Mouse (Mus musculus) heart, embryonic 16.5 days (tissue): ENCODE results near the gene Gm853. TPM values are rescaled to one million over a fixed set of nuclear protein-coding genes. Genes with fewer than 3 reads are reported as not detected.

Experiments
- ATAC-seq: fragments of 200-750 bp; cut with Nextera tagmentation; replicated peaks from 2 replicates; pipeline ENCODE4 v1.8.0; 2017; ENCODE audit warnings: moderate number of reproducible peaks; ENCODE audit not compliant: insufficient read depth, low FRiP score; ENCODE audit errors: extremely low read depth
- H3K27ac ChIP-seq: fragments of 300-500 bp; sonication (generic); 2 replicates; pipeline ENCODE4 v1.5.1; 2014; ENCODE audit warnings: mild to moderate bottlenecking, low read length, control low read depth, moderate library complexity
- H3K27me3 ChIP-seq: fragments of 300-500 bp; sonication (generic); 2 replicates; pipeline ENCODE4 v1.6.1; 2014; ENCODE audit warnings: low read length, mixed read lengths; ENCODE audit not compliant: control insufficient read depth, insufficient read depth
- H3K36me3 ChIP-seq: fragments of 300-500 bp; sonication (generic); 2 replicates; pipeline ENCODE4 v1.6.1; 2014; ENCODE audit not compliant: control insufficient read depth, insufficient read depth
- H3K4me1 ChIP-seq: fragments of 300-500 bp; sonication (generic); 2 replicates; pipeline ENCODE4 v1.6.1; 2014; ENCODE audit warnings: low read length, mixed read lengths; ENCODE audit not compliant: control insufficient read depth, insufficient read depth
- H3K4me2 ChIP-seq: fragments of 300-500 bp; sonication (generic); 2 replicates; pipeline ENCODE4 v1.6.1; 2014; ENCODE audit warnings: low read depth, mild to moderate bottlenecking, control low read depth, low read length
- H3K4me3 ChIP-seq: fragments of 300-500 bp; sonication (generic); 2 replicates; pipeline ENCODE4 v1.5.1; 2014; ENCODE audit warnings: mild to moderate bottlenecking, control low read depth, low read length
- H3K9ac ChIP-seq: fragments of 300-500 bp; sonication (generic); 2 replicates; pipeline ENCODE4 v1.6.1; 2014; ENCODE audit warnings: low read length, control low read depth
- H3K9me3 ChIP-seq: fragments of 300-500 bp; sonication (generic); replicated peaks from 2 replicates; pipeline ENCODE4 v1.6.1; 2016; ENCODE audit warnings: low read length; ENCODE audit not compliant: control insufficient read depth
- WGBS: fragments of 180-500 bp; shearing (Covaris S2); extraction: QIAGEN DNeasy Blood & Tissue Kit; methylation state at CpG from one replicate; pipeline ENCODE4 v1.1.7; 2014; 5-methylcytosine and 5-hydroxymethylcytosine counted together
- polyA plus RNA-seq: library from polyadenylated mRNA; unstranded; fragments of >200 nt; fragmentation: Nextera tagmentation; extraction: Ambion mirVana; gene quantifications from 2 replicates; pipeline ENCODE4 v1.2.1, GENCODE M21; 2015

Gene Gm853
- polyA plus RNA-seq, 1 experiment from 2014 or later, result not detected

GRCm38 (mm10) chr4:130237607-130238006, 15.4 kb upstream of the Gm853 start:
- 89% methylated on average over 4 of the region's 4 CpGs for WGBS
- no peaks in the 10 kb centered on the region for H3K4me1 ChIP-seq
- H3K27me3 ChIP-seq, result no peaks in the 10 kb centered on the region
- no peak overlapping the region for H3K9ac ChIP-seq
- no peak overlapping the region for H3K4me3 ChIP-seq
- H3K4me2 ChIP-seq, result no peak overlapping the region
- H3K9me3 ChIP-seq, result no peaks in the 10 kb centered on the region; the same call in 1 of the 2 replicates
- no peak for ATAC-seq
- no peak overlapping the region for H3K27ac ChIP-seq
- no peaks in the 10 kb centered on the region for H3K36me3 ChIP-seq

GRCm38 (mm10) chr4:130236361-130236760, 14.2 kb upstream of the Gm853 start:
- Histone ChIP-seq H3K9ac (no peak overlapping the region), H3K36me3 (no peaks in the 10 kb centered on the region), H3K27me3 (no peaks in the 10 kb centered on the region), H3K27ac (no peak overlapping the region), H3K4me1 (no peaks in the 10 kb centered on the region), H3K4me2 (no peak overlapping the region), H3K4me3 (no peak overlapping the region), H3K9me3 (no peaks in the 10 kb centered on the region; the same call in 1 of the 2 replicates)
- 37% methylated on average over 8 of the region's 8 CpGs for WGBS
- ATAC-seq, result no peak

GRCm38 (mm10) chr4:130224071-130224470, 1.9 kb upstream of the Gm853 start:
- H3K4me1 ChIP-seq, result no peaks in the 10 kb centered on the region
- H3K4me3 ChIP-seq, result no peak overlapping the region
- H3K27me3 ChIP-seq, result no peaks in the 10 kb centered on the region
- no peak overlapping the region for H3K4me2 ChIP-seq
- H3K9me3 ChIP-seq, result no peaks in the 10 kb centered on the region
- H3K27ac ChIP-seq, result no peak overlapping the region
- H3K36me3 ChIP-seq, result no peaks in the 10 kb centered on the region
- no peak overlapping the region for H3K9ac ChIP-seq
- ATAC-seq, result no peak

GRCm38 (mm10) chr4:130220176-130220575, 2.0 kb downstream of the Gm853 start:
- no peaks in the 10 kb centered on the region for H3K36me3 ChIP-seq
- H3K27ac ChIP-seq, result no peak overlapping the region
- H3K4me2 ChIP-seq, result no peak overlapping the region
- 78% methylated on average over 9 of the region's 9 CpGs for WGBS
- H3K9me3 ChIP-seq, result no peaks in the 10 kb centered on the region
- no peak for ATAC-seq
- H3K4me1 ChIP-seq, result no peaks in the 10 kb centered on the region
- no peak overlapping the region for H3K4me3 ChIP-seq
- H3K27me3 ChIP-seq, result no peaks in the 10 kb centered on the region
- H3K9ac ChIP-seq, result no peak overlapping the region

GRCm38 (mm10) chr4:130215392-130215791, 6.8 kb downstream of the Gm853 start:
- no peak overlapping the region for H3K27ac ChIP-seq
- 79% methylated on average over 8 of the region's 8 CpGs for WGBS
- H3K4me2 ChIP-seq, result no peak overlapping the region
- ATAC-seq, result no peak
- no peaks in the 10 kb centered on the region for H3K4me1 ChIP-seq
- H3K27me3 ChIP-seq, result no peaks in the 10 kb centered on the region
- no peaks in the 10 kb centered on the region for H3K36me3 ChIP-seq
- H3K9ac ChIP-seq, result no peak overlapping the region
- H3K4me3 ChIP-seq, result no peak overlapping the region
- no peaks in the 10 kb centered on the region for H3K9me3 ChIP-seq

- ATAC-seq, result no peak
- H3K4me3 ChIP-seq, result no peak overlapping the region
- H3K9me3 ChIP-seq, result no peaks in the 10 kb centered on the region
- H3K4me2 ChIP-seq, result no peak overlapping the region
- no peaks in the 10 kb centered on the region for H3K27me3 ChIP-seq
- no peak overlapping the region for H3K27ac ChIP-seq
- H3K9ac ChIP-seq, result no peak overlapping the region
- no peaks in the 10 kb centered on the region for H3K36me3 ChIP-seq
- H3K4me1 ChIP-seq, result no peaks in the 10 kb centered on the region
- 61% methylated on average over 10 of the region's 10 CpGs for WGBS
Observed at GRCm38 (mm10) chr4:130213857-130214256, 8.3 kb downstream of the Gm853 start.

GRCm38 (mm10) chr4:130213197-130213596, 9.0 kb downstream of the Gm853 start:
- no peak overlapping the region for H3K4me2 ChIP-seq
- no peaks in the 10 kb centered on the region for H3K4me1 ChIP-seq
- 79% methylated on average over 4 of the region's 4 CpGs for WGBS
- no peak for ATAC-seq
- H3K4me3 ChIP-seq, result no peak overlapping the region
- H3K27me3 ChIP-seq, result no peaks in the 10 kb centered on the region
- no peaks in the 10 kb centered on the region for H3K9me3 ChIP-seq
- H3K9ac ChIP-seq, result no peak overlapping the region
- H3K36me3 ChIP-seq, result no peaks in the 10 kb centered on the region
- no peak overlapping the region for H3K27ac ChIP-seq

- Histone ChIP-seq H3K27me3 (no peaks in the 10 kb centered on the region), H3K9me3 (no peaks in the 10 kb centered on the region), H3K4me1 (no peaks in the 10 kb centered on the region), H3K27ac (no peak overlapping the region), H3K36me3 (no peaks in the 10 kb centered on the region), H3K4me3 (no peak overlapping the region), H3K4me2 (no peak overlapping the region), H3K9ac (no peak overlapping the region)
- ATAC-seq, result no peak
- 80% methylated on average over 7 of the region's 7 CpGs for WGBS
Observed at GRCm38 (mm10) chr4:130212421-130212820, 9.8 kb downstream of the Gm853 start.

- H3K27me3 ChIP-seq, result no peaks in the 10 kb centered on the region
- H3K27ac ChIP-seq, result no peak overlapping the region
- H3K4me2 ChIP-seq, result no peak overlapping the region
- H3K9me3 ChIP-seq, result no peaks in the 10 kb centered on the region
- H3K36me3 ChIP-seq, result no peaks in the 10 kb centered on the region
- no peak for ATAC-seq
- H3K9ac ChIP-seq, result no peak overlapping the region
- no peaks in the 10 kb centered on the region for H3K4me1 ChIP-seq
- 87% methylated on average over 2 of the region's 2 CpGs for WGBS
- H3K4me3 ChIP-seq, result no peak overlapping the region
Observed at GRCm38 (mm10) chr4:130211870-130212269, 10.3 kb downstream of the Gm853 start.
